Mouse (Mus musculus): ENCODE results near the gene Tmem218. TPM values are rescaled to one million over a fixed set of nuclear protein-coding genes. Genes with fewer than 3 reads are reported as not detected.

Gene Tmem218
- polyA plus RNA-seq, 2 experiments: 1.6 to 3.9 TPM

GRCm38 (mm10) chr9:37229880-37230325 is 21.9 kb downstream of the Tmem218 start:
- H3K9me3 ChIP-seq (ENCODE audit: control insufficient read depth, low read length): no peaks in the 10 kb centered on the region
- H3K27me3 ChIP-seq (ENCODE audit: control insufficient read depth, insufficient read depth, low read length): no peaks in the 10 kb centered on the region
- H3K4me3 ChIP-seq (ENCODE audit: insufficient read depth in 1 of 2, low read depth in 2 of 2, low read length in 2 of 2): no peak overlapping the region
- WGBS (ENCODE audit: insufficient replicate concordance): 5% methylated on average over 1 of the region's 1 CpGs
- no peak overlapping the region for H3K27ac ChIP-seq
- H3K36me3 ChIP-seq (replicated peaks; ENCODE audit: control insufficient read depth, insufficient read depth, low read depth): no peaks in the 10 kb centered on the region
- DNase-seq (ENCODE audit: low read depth in 3 of 3, low spot score in 3 of 3) (peak in 1 of 3 experiments; percentile 10), ATAC-seq (ENCODE audit: insufficient read depth) (peak; percentile 28; the same call in 1 of the 2 replicates)
- no peaks in the 10 kb centered on the region for H3K4me1 ChIP-seq (replicated peaks; ENCODE audit: control insufficient read depth in 2 of 2, insufficient read depth in 2 of 2, low read length in 1 of 2)
- TF ChIP-seq EP300 (IDR thresholded peaks at IDR 0.05; ENCODE audit: low read depth) (no peak), CTCF (IDR thresholded peaks at IDR 0.05; ENCODE audit: low read depth) (peak; percentile 88)
- H3K9ac ChIP-seq (replicated peaks): no peak overlapping the region
- H3K4me2 ChIP-seq (ENCODE audit: low read depth): no peak overlapping the region

GRCm38 (mm10) chr9:37230486-37231195 is 22.6 kb downstream of the Tmem218 start:
- H3K27ac ChIP-seq: no peak overlapping the region
- no peak for ATAC-seq (ENCODE audit: insufficient read depth)
- WGBS (ENCODE audit: insufficient replicate concordance): 63% methylated on average over 9 of the region's 9 CpGs

DNA sequence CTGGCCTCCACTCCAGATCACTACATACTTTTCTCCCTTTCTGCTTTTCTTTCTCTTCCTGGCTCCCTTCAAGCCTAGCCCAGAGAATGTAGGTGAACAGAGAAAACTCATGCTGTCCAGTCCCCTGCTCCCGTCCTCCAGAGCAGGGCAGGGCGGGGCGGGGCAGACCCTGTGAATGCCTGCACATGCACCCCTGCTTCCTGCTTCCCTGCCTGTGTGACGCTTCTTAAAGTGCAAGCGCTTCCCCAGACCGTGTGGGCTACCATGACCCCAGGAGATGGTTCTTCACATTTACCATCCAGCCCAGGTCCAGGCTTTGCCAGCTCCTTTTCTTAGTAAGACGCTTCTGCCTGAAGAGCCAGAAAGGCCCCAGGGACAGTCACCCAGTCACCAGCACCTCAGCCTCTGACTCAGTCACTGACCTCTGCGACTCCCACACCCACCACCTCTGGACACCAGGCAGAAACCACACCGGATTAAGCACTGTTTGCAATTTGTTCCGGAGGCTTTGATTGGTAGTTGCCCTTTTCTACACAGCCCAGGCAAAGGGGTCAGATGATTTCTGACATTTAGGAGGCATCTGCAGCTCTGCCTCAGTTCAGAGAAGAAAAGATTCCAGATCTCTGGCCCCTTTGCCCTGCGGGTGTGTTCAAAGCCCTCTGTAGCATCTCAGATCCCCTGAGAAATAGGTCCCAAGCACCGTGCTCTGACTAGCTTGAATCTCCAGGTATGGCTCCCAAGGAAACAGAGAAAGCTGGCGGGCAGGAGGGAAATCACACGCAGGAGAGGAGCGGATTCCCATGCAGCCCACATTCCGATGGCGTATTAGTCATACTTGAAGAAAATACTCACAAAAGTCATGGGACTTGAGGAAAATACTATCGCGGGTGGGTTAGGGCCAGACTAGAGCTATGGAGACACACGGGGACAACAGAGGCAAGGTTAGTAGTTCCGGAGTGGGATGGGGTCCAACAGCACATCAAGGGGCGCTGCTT is 24.5 kb downstream of the Tmem218 start:
- H3K27ac ChIP-seq: no peak overlapping the region
- DNase-seq (ENCODE audit: low read depth in 3 of 3, low spot score in 3 of 3): no peak
- ATAC-seq (ENCODE audit: insufficient read depth): no peak
- WGBS (ENCODE audit: insufficient replicate concordance): 58% methylated on average over 22 of the region's 22 CpGs
- H3K27me3 ChIP-seq (ENCODE audit: control insufficient read depth, insufficient read depth, low read length): no peaks in the 10 kb centered on the region
- no peaks in the 10 kb centered on the region for H3K9me3 ChIP-seq (ENCODE audit: control insufficient read depth, low read length)
- no peaks in the 10 kb centered on the region for H3K36me3 ChIP-seq (replicated peaks; ENCODE audit: control insufficient read depth, insufficient read depth, low read depth)
- no peak overlapping the region for H3K4me3 ChIP-seq (ENCODE audit: insufficient read depth in 1 of 2, low read depth in 2 of 2, low read length in 2 of 2)
- H3K9ac ChIP-seq (replicated peaks): no peak overlapping the region
- H3K4me1 ChIP-seq (replicated peaks; ENCODE audit: control insufficient read depth in 2 of 2, insufficient read depth in 2 of 2, low read length in 1 of 2): no peaks in the 10 kb centered on the region
- H3K4me2 ChIP-seq (ENCODE audit: low read depth): no peak overlapping the region
- TF ChIP-seq EP300 (IDR thresholded peaks at IDR 0.05; ENCODE audit: low read depth): no peak
- TF ChIP-seq CTCF (IDR thresholded peaks at IDR 0.05; ENCODE audit: low read depth): no peak

More at GRCm38 (mm10) chr9:37230486-37231195, 22.6 kb downstream of the Tmem218 start:
- Histone ChIP-seq H3K36me3 (replicated peaks; ENCODE audit: control insufficient read depth, insufficient read depth, low read depth) (no peaks in the 10 kb centered on the region), H3K4me2 (ENCODE audit: low read depth) (no peak overlapping the region), H3K9ac (replicated peaks) (no peak overlapping the region), H3K27me3 (ENCODE audit: control insufficient read depth, insufficient read depth, low read length) (no peaks in the 10 kb centered on the region), H3K4me1 (replicated peaks; ENCODE audit: control insufficient read depth in 2 of 2, insufficient read depth in 2 of 2, low read length in 1 of 2) (no peaks in the 10 kb centered on the region), H3K4me3 (ENCODE audit: insufficient read depth in 1 of 2, low read depth in 2 of 2, low read length in 2 of 2) (no peak overlapping the region), H3K9me3 (ENCODE audit: control insufficient read depth, low read length) (no peaks in the 10 kb centered on the region)
- TF ChIP-seq CTCF (IDR thresholded peaks at IDR 0.05; ENCODE audit: low read depth) (no peak), EP300 (IDR thresholded peaks at IDR 0.05; ENCODE audit: low read depth) (no peak)
- DNase-seq (ENCODE audit: low read depth in 3 of 3, low spot score in 3 of 3): no peak

- no peaks in the 10 kb centered on the region for H3K36me3 ChIP-seq (replicated peaks; ENCODE audit: control insufficient read depth, insufficient read depth, low read depth)
- no peak overlapping the region for H3K4me2 ChIP-seq (ENCODE audit: low read depth)
- DNase-seq (ENCODE audit: low read depth in 3 of 3, low spot score in 3 of 3) (no peak), ATAC-seq (ENCODE audit: insufficient read depth) (no peak)
- TF ChIP-seq CTCF (IDR thresholded peaks at IDR 0.05; ENCODE audit: low read depth) (no peak), EP300 (IDR thresholded peaks at IDR 0.05; ENCODE audit: low read depth) (no peak)
- 38% methylated on average over 4 of the region's 4 CpGs for WGBS (ENCODE audit: insufficient replicate concordance)
- no peaks in the 10 kb centered on the region for H3K9me3 ChIP-seq (ENCODE audit: control insufficient read depth, low read length)
- H3K9ac ChIP-seq (replicated peaks): no peak overlapping the region
- H3K4me3 ChIP-seq (ENCODE audit: insufficient read depth in 1 of 2, low read depth in 2 of 2, low read length in 2 of 2): no peak overlapping the region
- H3K4me1 ChIP-seq (replicated peaks; ENCODE audit: control insufficient read depth in 2 of 2, insufficient read depth in 2 of 2, low read length in 1 of 2): no peaks in the 10 kb centered on the region
- no peaks in the 10 kb centered on the region for H3K27me3 ChIP-seq (ENCODE audit: control insufficient read depth, insufficient read depth, low read length)
- H3K27ac ChIP-seq: no peak overlapping the region
Measured at GRCm38 (mm10) chr9:37235951-37236737, 28.1 kb downstream of the Tmem218 start.
